ENCODE assay signal across 7 mouse cellular contexts in the genomic region with DNA sequence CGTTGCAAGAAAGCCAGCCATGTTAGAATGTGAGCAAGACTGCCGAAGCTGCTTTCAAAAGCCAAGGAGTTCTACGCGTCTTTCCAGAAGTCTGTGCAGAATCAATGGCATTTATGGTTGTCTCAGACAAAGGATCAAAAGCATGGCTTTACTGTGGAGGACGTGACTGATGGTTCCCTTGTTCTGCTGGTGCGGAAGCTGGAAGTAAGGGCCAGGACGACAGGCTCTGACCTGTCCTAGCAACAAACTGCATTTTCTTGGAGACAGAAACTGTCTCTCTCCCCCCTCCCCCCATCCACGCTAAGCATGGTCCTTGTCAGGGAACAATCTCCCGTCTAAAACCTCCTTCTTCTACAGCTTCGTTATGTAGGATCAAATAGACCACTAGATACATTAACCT.
A peak's percentile ranks its signal among the peaks of the same experiment; 100 is the strongest.
DNase-seq lines count a peak whose midpoint lies in the region; ATAC-seq lines count a peak whose summit lies in the region.

No protein-coding gene starts in this region.

- no peaks in the 10 kb centered on the region for H3K36me3 ChIP-seq in liver, embryonic 11.5 days (ENCODE audit: control insufficient read depth, insufficient read depth, low read length)
- no peaks in the 10 kb centered on the region for H3K36me3 ChIP-seq in liver, embryonic 12.5 days
- no peaks in the 10 kb centered on the region for H3K36me3 ChIP-seq in forebrain, embryonic 10.5 days (replicated peaks)
- H3K36me3 ChIP-seq in limb, embryonic 10.5 days, result no peaks in the 10 kb centered on the region
- no peaks in the 10 kb centered on the region for H3K36me3 ChIP-seq in stomach, embryonic 14.5 days (ENCODE audit: control insufficient read depth, insufficient read depth, low read length)

- no peak overlapping the region for H3K4me3 ChIP-seq in liver, embryonic 11.5 days (ENCODE audit: low read depth, low read length)
- H3K4me3 ChIP-seq in liver, embryonic 12.5 days, result no peak overlapping the region
- peak overlapping the region; percentile 20; the same call in 1 of the 2 replicates for H3K4me3 ChIP-seq in forebrain, embryonic 10.5 days
- peak overlapping the region; percentile 29; the same call in 1 of the 2 replicates for H3K4me3 ChIP-seq in limb, embryonic 10.5 days
- H3K4me3 ChIP-seq in stomach, embryonic 14.5 days (ENCODE audit: low read depth, low read length), result 0 out of 2 replicates have a peak overlapping the region, but pooled peaks have one; percentile 10

- ATAC-seq in liver, embryonic 11.5 days (replicated peaks; ENCODE audit: low FRiP score), result no peak
- ATAC-seq in liver, embryonic 12.5 days, result no peak
- ATAC-seq in stomach, embryonic 14.5 days (ENCODE audit: insufficient number of reproducible peaks, insufficient read depth, low FRiP score, low read depth), result peak; percentile 53; the same call in 1 of the 2 replicates

- H3K4me1 ChIP-seq in liver, embryonic 11.5 days (replicated peaks; ENCODE audit: control insufficient read depth, insufficient read depth, low read length), result no peaks in the 10 kb centered on the region
- H3K4me1 ChIP-seq in liver, embryonic 12.5 days, result no peaks in the 10 kb centered on the region
- peaks cover 14% of the 10 kb centered on the region for H3K4me1 ChIP-seq in forebrain, embryonic 10.5 days
- peaks cover 17% of the 10 kb centered on the region for H3K4me1 ChIP-seq in limb, embryonic 10.5 days
- no peaks in the 10 kb centered on the region; the same call in 1 of the 2 replicates for H3K4me1 ChIP-seq in stomach, embryonic 14.5 days (ENCODE audit: control insufficient read depth, insufficient read depth, low read length)

- 36% methylated on average over 10 of the region's 10 CpGs for WGBS in liver, embryonic 11.5 days
- WGBS in liver, embryonic 12.5 days (ENCODE audit: insufficient replicate concordance), result 44% methylated on average over 10 of the region's 10 CpGs
- WGBS in forebrain, embryonic 10.5 days, result 25% methylated on average over 10 of the region's 10 CpGs
- WGBS in limb, embryonic 10.5 days, result 6% methylated on average over 10 of the region's 10 CpGs
- 13% methylated on average over 10 of the region's 10 CpGs for WGBS in stomach, embryonic 14.5 days

- H3K9me3 ChIP-seq in liver, embryonic 11.5 days (ENCODE audit: control insufficient read depth, low read length), result no peaks in the 10 kb centered on the region
- no peaks in the 10 kb centered on the region for H3K9me3 ChIP-seq in liver, embryonic 12.5 days (replicated peaks)
- H3K9me3 ChIP-seq in forebrain, embryonic 10.5 days, result no peaks in the 10 kb centered on the region
- H3K9me3 ChIP-seq in limb, embryonic 10.5 days (replicated peaks), result no peaks in the 10 kb centered on the region
- no peaks in the 10 kb centered on the region for H3K9me3 ChIP-seq in stomach, embryonic 14.5 days (ENCODE audit: control insufficient read depth, low read depth, low read length)

- no peak overlapping the region for H3K27ac ChIP-seq in liver, embryonic 11.5 days (ENCODE audit: low read depth, low read length)
- H3K27ac ChIP-seq in liver, embryonic 12.5 days, result no peak overlapping the region
- peak overlapping the region; percentile 70 for H3K27ac ChIP-seq in forebrain, embryonic 10.5 days
- H3K27ac ChIP-seq in limb, embryonic 10.5 days, result peak overlapping the region; percentile 69
- no peak overlapping the region for H3K27ac ChIP-seq in stomach, embryonic 14.5 days (ENCODE audit: low read length)

- H3K9ac ChIP-seq in liver, embryonic 11.5 days (ENCODE audit: low read depth, low read length), result no peak overlapping the region
- no peak overlapping the region for H3K9ac ChIP-seq in liver, embryonic 12.5 days
- H3K9ac ChIP-seq in stomach, embryonic 14.5 days (replicated peaks; ENCODE audit: low read depth, low read length), result no peak overlapping the region

- no peak for DNase-seq in liver, embryonic 11.5 days (ENCODE audit: low spot score)
- peak; percentile 17 for DNase-seq in forebrain, embryonic 10.5 days (ENCODE audit: extremely low spot score, low spot score)
- DNase-seq in limb, embryonic 10.5 days (ENCODE audit: low spot score), result peak; percentile 45
- DNase-seq in gastrocnemius, adult 18-20 months (ENCODE audit: low spot score), result no peak
- DNase-seq in ovary, postnatal 10 days (ENCODE audit: low spot score), result no peak

- no peaks in the 10 kb centered on the region for H3K27me3 ChIP-seq in liver, embryonic 11.5 days (replicated peaks; ENCODE audit: control insufficient read depth, insufficient read depth, low read length)
- H3K27me3 ChIP-seq in liver, embryonic 12.5 days (replicated peaks), result no peaks in the 10 kb centered on the region
- no peaks in the 10 kb centered on the region for H3K27me3 ChIP-seq in forebrain, embryonic 10.5 days (ENCODE audit: poor library complexity, severe bottlenecking)
- no peaks in the 10 kb centered on the region for H3K27me3 ChIP-seq in limb, embryonic 10.5 days (ENCODE audit: low read depth, poor library complexity, severe bottlenecking)
- no peaks in the 10 kb centered on the region for H3K27me3 ChIP-seq in stomach, embryonic 14.5 days (ENCODE audit: control insufficient read depth, insufficient read depth, low read length)

- peak overlapping the region; percentile 25; the same call in 1 of the 2 replicates for H3K4me2 ChIP-seq in liver, embryonic 11.5 days
- H3K4me2 ChIP-seq in liver, embryonic 12.5 days, result no peak overlapping the region
- H3K4me2 ChIP-seq in stomach, embryonic 14.5 days (replicated peaks; ENCODE audit: low read depth, low read length), result peak overlapping the region; percentile 35

Comparison
In these comparisons a context has a peak if more than half of its experiments do, and no peak if none do; other contexts are left out.
1. DNase-seq: peak in forebrain, embryonic 10.5 days (single experiment) and limb, embryonic 10.5 days (single experiment); none in liver, embryonic 11.5 days (single experiment), gastrocnemius, adult 18-20 months (single experiment) and ovary, postnatal 10 days (single experiment).
2. H3K27ac ChIP-seq: peak in forebrain, embryonic 10.5 days (single experiment) and limb, embryonic 10.5 days (single experiment); none in liver, embryonic 11.5 days (single experiment), liver, embryonic 12.5 days (single experiment) and stomach, embryonic 14.5 days (single experiment).
3. H3K4me3 ChIP-seq: peak in forebrain, embryonic 10.5 days (single experiment), limb, embryonic 10.5 days (single experiment) and stomach, embryonic 14.5 days (single experiment); none in liver, embryonic 11.5 days (single experiment) and liver, embryonic 12.5 days (single experiment).